Mouse (Mus musculus) gastrocnemius, postnatal 4 days (tissue): ENCODE measurements around the gene Mrpl58. TPM values are rescaled to one million over a fixed set of nuclear protein-coding genes. Genes with fewer than 3 reads are reported as not detected.

Source experiments
- DNase-seq, 2 experiments: peaks; one replicate each; pipeline ENCODE4 v3.0.0; 2021 to 2022; ENCODE audit warnings: low spot score in 2 of 2, mixed read lengths in 2 of 2
- total RNA-seq, 2 experiments: library from RNA; stranded (reverse); gene quantifications; 2 replicates each; pipeline ENCODE4 v1.2.3; 2021

Gene Mrpl58
- total RNA-seq, 2 experiments from 2014 or later, result 89.6 to 94.0 TPM

- no peak for DNase-seq
Measured at GRCm38 (mm10) chr11:115423091-115423490, 19.5 kb downstream of the Mrpl58 start.

GRCm38 (mm10) chr11:115424666-115425065, 21.1 kb downstream of the Mrpl58 start:
- DNase-seq, result no peak

GRCm38 (mm10) chr11:115425671-115426070, 22.1 kb downstream of the Mrpl58 start:
- no peak for DNase-seq

GRCm38 (mm10) chr11:115427482-115428331, 24.2 kb downstream of the Mrpl58 start:
- DNase-seq, result peak in 1 of 2 experiments; percentile 63

- DNase-seq, result no peak
Measured at GRCm38 (mm10) chr11:115429307-115429706, 25.8 kb downstream of the Mrpl58 start.

- no peak for DNase-seq
Measured at GRCm38 (mm10) chr11:115430561-115430960, 27.0 kb downstream of the Mrpl58 start.

GRCm38 (mm10) chr11:115432814-115433213, 29.3 kb downstream of the Mrpl58 start:
- DNase-seq, result no peak

GRCm38 (mm10) chr11:115433342-115433741, 29.8 kb downstream of the Mrpl58 start:
- no peak for DNase-seq

- no peak for DNase-seq
Measured at GRCm38 (mm10) chr11:115435596-115436337, 32.2 kb downstream of the Mrpl58 start.

GRCm38 (mm10) chr11:115437571-115438122, 34.1 kb downstream of the Mrpl58 start:
- no peak for DNase-seq

GRCm38 (mm10) chr11:115439326-115439725, 35.8 kb downstream of the Mrpl58 start:
- DNase-seq, result no peak

GRCm38 (mm10) chr11:115439906-115440595, 36.5 kb downstream of the Mrpl58 start, which contains the start of gene Trim80:
Gene Trim80, plus strand, starts transcription at chr11:115440545.
- DNase-seq, result no peak

- no peak for DNase-seq
Measured at GRCm38 (mm10) chr11:115441417-115441816, 37.9 kb downstream of the Mrpl58 start.

GRCm38 (mm10) chr11:115446906-115447305, 43.4 kb downstream of the Mrpl58 start:
- DNase-seq, result no peak

GRCm38 (mm10) chr11:115447321-115447885, 43.9 kb downstream of the Mrpl58 start:
- DNase-seq, result no peak

GRCm38 (mm10) chr11:115448075-115448474, 44.5 kb downstream of the Mrpl58 start:
- DNase-seq, result no peak

GRCm38 (mm10) chr11:115448998-115449397, 45.4 kb downstream of the Mrpl58 start:
- DNase-seq, result no peak

GRCm38 (mm10) chr11:115450176-115450575, 46.6 kb downstream of the Mrpl58 start:
- DNase-seq, result no peak

- no peak for DNase-seq
Measured at GRCm38 (mm10) chr11:115451781-115452241, 48.3 kb downstream of the Mrpl58 start.

- DNase-seq, result no peak
Measured at GRCm38 (mm10) chr11:115452281-115452860, 48.8 kb downstream of the Mrpl58 start.
